Mouse (Mus musculus): Measurements from ENCODE around the gene Pigz. TPM values are rescaled to one million over a fixed set of nuclear protein-coding genes. Genes with fewer than 3 reads are reported as not detected.
"Not testable (repeated sequence)": the region's sequence is repeated elsewhere in the genome, so short reads cannot be mapped to it uniquely, and the experiment has no call there.

Gene Pigz
- polyA plus RNA-seq, 1 experiment from 2014 or later, result 1.1 TPM

- 4% methylated on average over 36 of the region's 36 CpGs for WGBS
- no peaks in the 10 kb centered on the region for H3K36me3 ChIP-seq (ENCODE audit: control insufficient read depth, insufficient read depth, low read length)
- peak overlapping the region; percentile 19 for H3K4me3 ChIP-seq (ENCODE audit: low read depth, low read length)
- no peak overlapping the region for H3K27ac ChIP-seq (ENCODE audit: low read depth, low read length)
- H3K27me3 ChIP-seq (ENCODE audit: control insufficient read depth, insufficient read depth, low read length), result peaks cover 26% of the 10 kb centered on the region
- H3K9ac ChIP-seq (ENCODE audit: low read length), result peak overlapping the region; percentile 23
- peak overlapping the region; percentile 42 for H3K4me2 ChIP-seq (ENCODE audit: low read depth, low read length, severe bottlenecking)
- ATAC-seq (replicated peaks; ENCODE audit: low FRiP score), result no peak
- peak; percentile 63 for DNase-seq (ENCODE audit: low spot score)
- H3K9me3 ChIP-seq (ENCODE audit: control insufficient read depth, low read length), result no peaks in the 10 kb centered on the region
- peaks cover 19% of the 10 kb centered on the region; the same call in 1 of the 2 replicates for H3K4me1 ChIP-seq (replicated peaks; ENCODE audit: control insufficient read depth, insufficient read depth, low read length)
These were observed 1.7 kb downstream of the Pigz start for GRCm38 (mm10) chr16:31935091-31935979.

GRCm38 (mm10) chr16:31936568-31936967 is 2.9 kb downstream of the Pigz start:
- Histone ChIP-seq H3K36me3 (ENCODE audit: control insufficient read depth, insufficient read depth, low read length) (no peaks in the 10 kb centered on the region), H3K27ac (ENCODE audit: low read depth, low read length) (no peak overlapping the region), H3K4me1 (replicated peaks; ENCODE audit: control insufficient read depth, insufficient read depth, low read length) (peaks cover 19% of the 10 kb centered on the region; the same call in 1 of the 2 replicates), H3K9ac (ENCODE audit: low read length) (no peak overlapping the region), H3K9me3 (ENCODE audit: control insufficient read depth, low read length) (no peaks in the 10 kb centered on the region), H3K27me3 (ENCODE audit: control insufficient read depth, insufficient read depth, low read length) (peaks cover 25% of the 10 kb centered on the region), H3K4me2 (ENCODE audit: low read depth, low read length, severe bottlenecking) (no peak overlapping the region), H3K4me3 (ENCODE audit: low read depth, low read length) (no peak overlapping the region)
- ATAC-seq (replicated peaks; ENCODE audit: low FRiP score) (no peak), DNase-seq (ENCODE audit: low spot score) (no peak)
- 89% methylated on average over 4 of the region's 4 CpGs for WGBS

- WGBS, result 74% methylated on average over 6 of the region's 6 CpGs
- peaks cover 21% of the 10 kb centered on the region for H3K27me3 ChIP-seq (ENCODE audit: control insufficient read depth, insufficient read depth, low read length)
- H3K4me2 ChIP-seq (ENCODE audit: low read depth, low read length, severe bottlenecking), result no peak overlapping the region
- peaks cover 9% of the 10 kb centered on the region; the same call in 1 of the 2 replicates for H3K4me1 ChIP-seq (replicated peaks; ENCODE audit: control insufficient read depth, insufficient read depth, low read length)
- H3K9me3 ChIP-seq (ENCODE audit: control insufficient read depth, low read length), result no peaks in the 10 kb centered on the region
- DNase-seq (ENCODE audit: low spot score), result no peak
- H3K27ac ChIP-seq (ENCODE audit: low read depth, low read length), result no peak overlapping the region
- no peak overlapping the region for H3K9ac ChIP-seq (ENCODE audit: low read length)
- H3K36me3 ChIP-seq (ENCODE audit: control insufficient read depth, insufficient read depth, low read length), result no peaks in the 10 kb centered on the region
- no peak for ATAC-seq (replicated peaks; ENCODE audit: low FRiP score)
- H3K4me3 ChIP-seq (ENCODE audit: low read depth, low read length), result no peak overlapping the region
These were observed 5.2 kb downstream of the Pigz start for GRCm38 (mm10) chr16:31938856-31939255.

- Histone ChIP-seq H3K27ac (ENCODE audit: low read depth, low read length) (no peak overlapping the region), H3K9ac (ENCODE audit: low read length) (no peak overlapping the region), H3K27me3 (ENCODE audit: control insufficient read depth, insufficient read depth, low read length) (peaks cover 4% of the 10 kb centered on the region), H3K4me3 (ENCODE audit: low read depth, low read length) (no peak overlapping the region), H3K36me3 (ENCODE audit: control insufficient read depth, insufficient read depth, low read length) (no peaks in the 10 kb centered on the region), H3K4me1 (replicated peaks; ENCODE audit: control insufficient read depth, insufficient read depth, low read length) (no peaks in the 10 kb centered on the region; the same call in 1 of the 2 replicates), H3K9me3 (ENCODE audit: control insufficient read depth, low read length) (no peaks in the 10 kb centered on the region), H3K4me2 (ENCODE audit: low read depth, low read length, severe bottlenecking) (no peak overlapping the region)
- ATAC-seq (replicated peaks; ENCODE audit: low FRiP score), result no peak
- 72% methylated on average over 2 of the region's 2 CpGs for WGBS
- DNase-seq (ENCODE audit: low spot score), result no peak
These were observed 6.9 kb downstream of the Pigz start for GRCm38 (mm10) chr16:31940586-31940985.

GRCm38 (mm10) chr16:31943980-31944379 is 10.3 kb downstream of the Pigz start:
- Histone ChIP-seq H3K4me1 (replicated peaks; ENCODE audit: control insufficient read depth, insufficient read depth, low read length) (peaks cover 10% of the 10 kb centered on the region; the same call in 1 of the 2 replicates), H3K4me2 (ENCODE audit: low read depth, low read length, severe bottlenecking) (no peak overlapping the region), H3K9ac (ENCODE audit: low read length) (no peak overlapping the region), H3K27me3 (ENCODE audit: control insufficient read depth, insufficient read depth, low read length) (no peaks in the 10 kb centered on the region), H3K9me3 (ENCODE audit: control insufficient read depth, low read length) (no peaks in the 10 kb centered on the region), H3K27ac (ENCODE audit: low read depth, low read length) (no peak overlapping the region), H3K36me3 (ENCODE audit: control insufficient read depth, insufficient read depth, low read length) (no peaks in the 10 kb centered on the region), H3K4me3 (ENCODE audit: low read depth, low read length) (no peak overlapping the region)
- WGBS, result 2% methylated on average over 10 of the region's 10 CpGs
- 0 out of 2 replicates have a peak, but pooled peaks have one; percentile 49 for ATAC-seq (replicated peaks; ENCODE audit: low FRiP score)
- DNase-seq (ENCODE audit: low spot score), result peak; percentile 87

GRCm38 (mm10) chr16:31944698-31945255 is 11.1 kb downstream of the Pigz start:
- Histone ChIP-seq H3K9ac (ENCODE audit: low read length) (no peak overlapping the region), H3K27ac (ENCODE audit: low read depth, low read length) (no peak overlapping the region), H3K27me3 (ENCODE audit: control insufficient read depth, insufficient read depth, low read length) (no peaks in the 10 kb centered on the region), H3K9me3 (ENCODE audit: control insufficient read depth, low read length) (no peaks in the 10 kb centered on the region), H3K4me3 (ENCODE audit: low read depth, low read length) (no peak overlapping the region), H3K36me3 (ENCODE audit: control insufficient read depth, insufficient read depth, low read length) (no peaks in the 10 kb centered on the region), H3K4me1 (replicated peaks; ENCODE audit: control insufficient read depth, insufficient read depth, low read length) (peaks cover 10% of the 10 kb centered on the region; the same call in 1 of the 2 replicates), H3K4me2 (ENCODE audit: low read depth, low read length, severe bottlenecking) (no peak overlapping the region)
- ATAC-seq (replicated peaks; ENCODE audit: low FRiP score) (no peak), DNase-seq (ENCODE audit: low spot score) (no peak)
- WGBS, result 90% methylated on average over 12 of the region's 12 CpGs

GRCm38 (mm10) chr16:31945372-31945771 is 11.7 kb downstream of the Pigz start:
- Histone ChIP-seq H3K4me1 (replicated peaks; ENCODE audit: control insufficient read depth, insufficient read depth, low read length) (peaks cover 10% of the 10 kb centered on the region; the same call in 1 of the 2 replicates), H3K9me3 (ENCODE audit: control insufficient read depth, low read length) (no peaks in the 10 kb centered on the region), H3K4me2 (ENCODE audit: low read depth, low read length, severe bottlenecking) (no peak overlapping the region), H3K9ac (ENCODE audit: low read length) (no peak overlapping the region), H3K36me3 (ENCODE audit: control insufficient read depth, insufficient read depth, low read length) (no peaks in the 10 kb centered on the region), H3K27me3 (ENCODE audit: control insufficient read depth, insufficient read depth, low read length) (no peaks in the 10 kb centered on the region), H3K4me3 (ENCODE audit: low read depth, low read length) (no peak overlapping the region), H3K27ac (ENCODE audit: low read depth, low read length) (no peak overlapping the region)
- WGBS, result 92% methylated on average over 6 of the region's 6 CpGs
- ATAC-seq (replicated peaks; ENCODE audit: low FRiP score), result no peak
- no peak for DNase-seq (ENCODE audit: low spot score)

- not testable (repeated sequence) for H3K36me3 ChIP-seq (ENCODE audit: control insufficient read depth, insufficient read depth, low read length); H3K27ac ChIP-seq (ENCODE audit: low read depth, low read length); H3K9me3 ChIP-seq (ENCODE audit: control insufficient read depth, low read length); DNase-seq (ENCODE audit: low spot score); H3K4me2 ChIP-seq (ENCODE audit: low read depth, low read length, severe bottlenecking); ATAC-seq (replicated peaks; ENCODE audit: low FRiP score); H3K9ac ChIP-seq (ENCODE audit: low read length); H3K27me3 ChIP-seq (ENCODE audit: control insufficient read depth, insufficient read depth, low read length); H3K4me3 ChIP-seq (ENCODE audit: low read depth, low read length)
- peaks cover 10% of the 10 kb centered on the region; the same call in 1 of the 2 replicates for H3K4me1 ChIP-seq (replicated peaks; ENCODE audit: control insufficient read depth, insufficient read depth, low read length)
- WGBS, result 91% methylated on average over 6 of the region's 6 CpGs
These were observed 12.3 kb downstream of the Pigz start for GRCm38 (mm10) chr16:31945986-31946385.

Data from forebrain, embryonic 11.5 days (tissue).